Mouse (Mus musculus): ENCODE measurements at regions not wholly inside any gene's neighbourhood (a gene's known extent, or its start where the extent isn't known, plus 50 kb on each side); places are given as distances from the start of the nearest gene placed in this dataset.
"Not testable (repeated sequence)": the region's sequence is repeated elsewhere in the genome, so short reads cannot be mapped to it uniquely, and the experiment has no call there.

- no peak for DNase-seq (ENCODE audit: extremely low read depth, insufficient read length, low spot score)
Measured at GRCm38 (mm10) chr16:12798523-12798922, 311.0 kb upstream of the Ercc4 start.

- no peak for DNase-seq (ENCODE audit: extremely low read depth, insufficient read length, low spot score)
Measured at GRCm38 (mm10) chr16:12800181-12800580, 309.3 kb upstream of the Ercc4 start.

- DNase-seq (ENCODE audit: extremely low read depth, insufficient read length, low spot score) = no peak
Measured at GRCm38 (mm10) chr16:12802651-12803050, 306.8 kb upstream of the Ercc4 start.

- DNase-seq (ENCODE audit: extremely low read depth, insufficient read length, low spot score) = no peak
Measured at GRCm38 (mm10) chr16:12807351-12807871, 302.1 kb upstream of the Ercc4 start.

GRCm38 (mm10) chr16:12811088-12811487 lies 298.4 kb upstream of the Ercc4 start:
- no peak for DNase-seq (ENCODE audit: extremely low read depth, insufficient read length, low spot score)

GRCm38 (mm10) chr16:12824646-12825045 lies 284.8 kb upstream of the Ercc4 start:
- DNase-seq (ENCODE audit: extremely low read depth, insufficient read length, low spot score) = no peak

GRCm38 (mm10) chr16:12826222-12826621 lies 283.3 kb upstream of the Ercc4 start:
- no peak for DNase-seq (ENCODE audit: extremely low read depth, insufficient read length, low spot score)

GRCm38 (mm10) chr16:12831308-12831707 lies 278.2 kb upstream of the Ercc4 start:
- DNase-seq (ENCODE audit: extremely low read depth, insufficient read length, low spot score) = not testable (repeated sequence)

- DNase-seq (ENCODE audit: extremely low read depth, insufficient read length, low spot score) = no peak
Measured at GRCm38 (mm10) chr16:12856356-12856755, 253.1 kb upstream of the Ercc4 start.

- no peak for DNase-seq (ENCODE audit: extremely low read depth, insufficient read length, low spot score)
Measured at GRCm38 (mm10) chr16:12859714-12860355, 249.6 kb upstream of the Ercc4 start.

- no peak for DNase-seq (ENCODE audit: extremely low read depth, insufficient read length, low spot score)
Measured at GRCm38 (mm10) chr16:12862561-12862960, 246.9 kb upstream of the Ercc4 start.

- not testable (repeated sequence) for DNase-seq (ENCODE audit: extremely low read depth, insufficient read length, low spot score)
Measured at GRCm38 (mm10) chr16:12878326-12878725, 231.2 kb upstream of the Ercc4 start.

- no peak for DNase-seq (ENCODE audit: extremely low read depth, insufficient read length, low spot score)
Measured at GRCm38 (mm10) chr16:12880011-12880410, 229.5 kb upstream of the Ercc4 start.

GRCm38 (mm10) chr16:12880481-12880880 lies 229.0 kb upstream of the Ercc4 start:
- no peak for DNase-seq (ENCODE audit: extremely low read depth, insufficient read length, low spot score)

- DNase-seq (ENCODE audit: extremely low read depth, insufficient read length, low spot score) = no peak
Measured at GRCm38 (mm10) chr16:12882690-12883089, 226.8 kb upstream of the Ercc4 start.

- no peak for DNase-seq (ENCODE audit: extremely low read depth, insufficient read length, low spot score)
Measured at GRCm38 (mm10) chr16:12884556-12884955, 224.9 kb upstream of the Ercc4 start.

- DNase-seq (ENCODE audit: extremely low read depth, insufficient read length, low spot score) = no peak
Measured at GRCm38 (mm10) chr16:12886127-12886526, 223.4 kb upstream of the Ercc4 start.

- DNase-seq (ENCODE audit: extremely low read depth, insufficient read length, low spot score) = no peak
Measured at GRCm38 (mm10) chr16:12887381-12887780, 222.1 kb upstream of the Ercc4 start.

GRCm38 (mm10) chr16:12890094-12890493 lies 219.4 kb upstream of the Ercc4 start:
- no peak for DNase-seq (ENCODE audit: extremely low read depth, insufficient read length, low spot score)

GRCm38 (mm10) chr16:12890545-12890944 lies 218.9 kb upstream of the Ercc4 start:
- DNase-seq (ENCODE audit: extremely low read depth, insufficient read length, low spot score) = no peak

- no peak for DNase-seq (ENCODE audit: extremely low read depth, insufficient read length, low spot score)
Measured at GRCm38 (mm10) chr16:12892658-12893305, 216.7 kb upstream of the Ercc4 start.

- no peak for DNase-seq (ENCODE audit: extremely low read depth, insufficient read length, low spot score)
Measured at GRCm38 (mm10) chr16:12897267-12897666, 212.2 kb upstream of the Ercc4 start.

Data from 3134 (cell line).